Mouse (Mus musculus) spleen, postnatal 10 days (tissue): Measurements from ENCODE around the gene Rfpl4.
A peak's percentile ranks its signal among the peaks of the same experiment; 100 is the strongest.
"Not testable (repeated sequence)": the region's sequence is repeated elsewhere in the genome, so short reads cannot be mapped to it uniquely, and the experiment has no call there.

Experiments
- DNase-seq, 2 experiments: peaks; one replicate each; pipeline ENCODE4 v3.0.0; 2021 to 2022; ENCODE audit warnings: low spot score in 2 of 2

Gene Rfpl4

GRCm38 (mm10) chr7:5080815-5081214, 35.9 kb downstream of the Rfpl4 start:
- no peak for DNase-seq

- DNase-seq, result peak; percentile 83 to 97
Measured at GRCm38 (mm10) chr7:5080010-5080751, 36.6 kb downstream of the Rfpl4 start, which contains the start of gene Epn1. Gene Epn1 (plus strand): TSS chr7:5080235.

GRCm38 (mm10) chr7:5079365-5080009, 37.3 kb downstream of the Rfpl4 start:
- DNase-seq, result not testable (repeated sequence)

GRCm38 (mm10) chr7:5076931-5077330, 39.8 kb downstream of the Rfpl4 start:
- no peak for DNase-seq

- no peak for DNase-seq
Measured at GRCm38 (mm10) chr7:5074984-5075383, 41.8 kb downstream of the Rfpl4 start.

- DNase-seq, result peak in 1 of 2 experiments; percentile 36
Measured at GRCm38 (mm10) chr7:5073586-5073985, 43.2 kb downstream of the Rfpl4 start.

- no peak for DNase-seq
Measured at GRCm38 (mm10) chr7:5064886-5065285, 51.9 kb downstream of the Rfpl4 start.

GRCm38 (mm10) chr7:5062360-5063001, 54.3 kb downstream of the Rfpl4 start:
- peak in 1 of 2 experiments; percentile 77 for DNase-seq

- DNase-seq, result peak; percentile 90 to 98
Measured at GRCm38 (mm10) chr7:5061774-5062359, 54.9 kb downstream of the Rfpl4 start, which contains the start of gene U2af2. Gene U2af2 (plus strand): TSS chr7:5062143.

- peak; percentile 91 to 97 for DNase-seq
Measured at GRCm38 (mm10) chr7:5060944-5061773, 55.6 kb downstream of the Rfpl4 start.

- DNase-seq, result peak; percentile 66 to 87
Measured at GRCm38 (mm10) chr7:5060239-5060731, 56.5 kb downstream of the Rfpl4 start.
